Mouse (Mus musculus): ENCODE measurements around the gene Adcy2. TPM values are rescaled to one million over a fixed set of nuclear protein-coding genes. Genes with fewer than 3 reads are reported as not detected.
A peak's percentile ranks its signal among the peaks of the same experiment; 100 is the strongest.

Gene Adcy2
- total and polyA plus RNA-seq, 3 experiments, result not detected

GRCm38 (mm10) chr13:68931602-68932282 is 67.6 kb downstream of the Adcy2 start:
- H3K9me3 ChIP-seq (replicated peaks; ENCODE audit: insufficient read depth, low read length), result no peaks in the 10 kb centered on the region
- no peaks in the 10 kb centered on the region for H3K4me1 ChIP-seq (ENCODE audit: control insufficient read depth in 1 of 2, insufficient read depth in 2 of 2, low read length in 2 of 2)

DNA sequence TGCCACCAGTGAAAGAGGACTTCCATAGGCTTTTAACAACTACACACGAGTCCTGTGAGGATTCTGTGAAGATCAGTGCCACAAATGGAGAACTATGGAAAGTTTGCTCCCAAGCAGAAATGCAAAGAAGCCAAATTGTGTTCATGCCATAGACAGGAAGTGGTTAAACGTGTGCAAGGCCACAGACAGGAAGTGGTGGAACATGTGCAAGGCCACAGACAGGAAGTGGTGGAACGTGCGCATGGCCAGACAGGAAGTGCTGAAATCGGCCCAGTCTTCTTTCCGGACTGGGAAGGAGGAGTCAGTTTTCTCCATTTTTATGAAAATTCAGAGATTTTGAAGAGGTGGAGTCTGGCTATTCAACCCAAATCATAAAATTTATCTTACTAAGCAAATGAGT is 70.9 kb downstream of the Adcy2 start:
- Histone ChIP-seq H3K27me3 (ENCODE audit: control insufficient read depth in 1 of 2, insufficient read depth in 2 of 2, low read length in 2 of 2) (no peaks in the 10 kb centered on the region), H3K9ac (ENCODE audit: control insufficient read depth, low read depth, low read length, poor library complexity, severe bottlenecking) (no peak overlapping the region), H3K4me1 (ENCODE audit: control insufficient read depth in 1 of 2, insufficient read depth in 2 of 2, low read length in 2 of 2) (no peaks in the 10 kb centered on the region), H3K36me3 (ENCODE audit: control insufficient read depth in 1 of 2, insufficient read depth in 2 of 2, low read length in 2 of 2) (no peaks in the 10 kb centered on the region), H3K9me3 (replicated peaks; ENCODE audit: insufficient read depth, low read length) (no peaks in the 10 kb centered on the region), H3K79me2 (ENCODE audit: control insufficient read depth, insufficient read depth, low read length, poor library complexity) (no peaks in the 10 kb centered on the region), H3K27ac (ENCODE audit: control insufficient read depth, low read depth, low read length) (no peak overlapping the region), H3K4me3 (ENCODE audit: control insufficient read depth in 1 of 2, insufficient read depth in 1 of 2, low read depth in 2 of 2, low read length in 2 of 2) (no peak overlapping the region)
- peak; percentile 2 for DNase-seq (ENCODE audit: low read depth, low spot score)
- TF ChIP-seq SMC3 (IDR thresholded peaks at IDR 0.05; ENCODE audit: low read depth, low read length) (no peak), GABPA (IDR thresholded peaks at IDR 0.05; ENCODE audit: low read depth, low read length) (no peak), ZNF384 (IDR thresholded peaks at IDR 0.05; ENCODE audit: low read depth, low read length) (no peak), USF2 (IDR thresholded peaks at IDR 0.05; ENCODE audit: borderline replicate concordance in 1 of 2, insufficient read depth in 1 of 2, low read depth in 1 of 2, low read length in 2 of 2) (no peak), ETS1 (IDR thresholded peaks at IDR 0.05; ENCODE audit: low read depth, low read length) (no peak), TAL1 (IDR thresholded peaks at IDR 0.05; ENCODE audit: low read length) (no peak), UBTF (IDR thresholded peaks at IDR 0.05; ENCODE audit: borderline replicate concordance, insufficient read depth, low read depth, low read length) (no peak)

More at GRCm38 (mm10) chr13:68931602-68932282, 67.6 kb downstream of the Adcy2 start:
- no peaks in the 10 kb centered on the region for H3K27me3 ChIP-seq (ENCODE audit: control insufficient read depth in 1 of 2, insufficient read depth in 2 of 2, low read length in 2 of 2)
- no peak for DNase-seq (ENCODE audit: low read depth, low spot score)
- H3K4me3 ChIP-seq (ENCODE audit: control insufficient read depth in 1 of 2, insufficient read depth in 1 of 2, low read depth in 2 of 2, low read length in 2 of 2), result no peak overlapping the region
- H3K27ac ChIP-seq (ENCODE audit: control insufficient read depth, low read depth, low read length), result no peak overlapping the region
- TF ChIP-seq KAT2A (conservative IDR thresholded peaks at IDR 0.05; ENCODE audit: low read depth, low read length) (no peak), SMC3 (IDR thresholded peaks at IDR 0.05; ENCODE audit: low read depth, low read length) (no peak), NELFE (IDR thresholded peaks at IDR 0.05; ENCODE audit: low read depth, low read length) (no peak), ZNF384 (IDR thresholded peaks at IDR 0.05; ENCODE audit: low read depth, low read length) (no peak), RAD21 (IDR thresholded peaks at IDR 0.05; ENCODE audit: low read depth, low read length) (no peak), MAX (IDR thresholded peaks at IDR 0.05; ENCODE audit: low read length) (no peak), MYC (IDR thresholded peaks at IDR 0.05; ENCODE audit: low read depth, low read length) (no peak)
- no peak overlapping the region for H3K9ac ChIP-seq (ENCODE audit: control insufficient read depth, low read depth, low read length, poor library complexity, severe bottlenecking)
- H3K36me3 ChIP-seq (ENCODE audit: control insufficient read depth in 1 of 2, insufficient read depth in 2 of 2, low read length in 2 of 2), result no peaks in the 10 kb centered on the region
- H3K79me2 ChIP-seq (ENCODE audit: control insufficient read depth, insufficient read depth, low read length, poor library complexity), result no peaks in the 10 kb centered on the region

DNA sequence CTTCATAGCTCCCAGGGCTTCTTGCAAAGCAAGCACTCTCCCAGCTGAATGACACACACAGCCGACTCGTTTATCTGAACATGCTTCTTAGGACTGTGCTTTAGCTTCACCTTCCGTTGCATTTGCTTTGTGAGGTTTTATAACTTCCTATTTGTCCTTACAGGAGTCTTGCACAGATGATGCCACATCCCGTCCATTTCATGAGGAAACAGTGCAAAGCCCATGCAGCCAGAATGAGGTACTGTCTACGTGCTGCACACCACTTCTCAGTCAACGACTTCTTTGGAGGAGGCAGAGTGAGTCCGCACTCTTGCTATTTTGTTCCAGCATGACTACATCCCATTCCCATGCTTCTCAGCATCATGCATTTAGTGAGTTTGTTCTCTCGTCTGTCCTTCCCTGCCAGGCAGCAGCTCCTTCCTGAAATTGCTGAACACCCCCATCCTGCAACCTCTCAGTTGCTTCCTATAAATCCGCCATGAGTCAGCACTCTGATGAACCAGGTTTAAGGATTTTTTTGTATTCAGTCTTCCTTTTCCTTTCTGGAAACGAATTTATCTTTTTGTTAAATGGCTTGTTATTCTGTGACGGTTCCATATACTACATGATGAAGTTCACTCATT is 85.6 kb downstream of the Adcy2 start:
- TF ChIP-seq RCOR1 (IDR thresholded peaks at IDR 0.05; ENCODE audit: low read depth, low read length) (no peak), MXI1 (IDR thresholded peaks at IDR 0.05; ENCODE audit: low read depth, low read length) (no peak), BHLHE40 (IDR thresholded peaks at IDR 0.05; ENCODE audit: borderline replicate concordance, low read depth, low read length) (no peak)
- Histone ChIP-seq H3K4me1 (ENCODE audit: control insufficient read depth in 1 of 2, insufficient read depth in 2 of 2, low read length in 2 of 2) (no peaks in the 10 kb centered on the region), H3K79me2 (ENCODE audit: control insufficient read depth, insufficient read depth, low read length, poor library complexity) (no peaks in the 10 kb centered on the region), H3K9me3 (replicated peaks; ENCODE audit: insufficient read depth, low read length) (no peaks in the 10 kb centered on the region), H3K27me3 (ENCODE audit: control insufficient read depth in 1 of 2, insufficient read depth in 2 of 2, low read length in 2 of 2) (no peaks in the 10 kb centered on the region), H3K9ac (ENCODE audit: control insufficient read depth, low read depth, low read length, poor library complexity, severe bottlenecking) (no peak overlapping the region), H3K36me3 (ENCODE audit: control insufficient read depth in 1 of 2, insufficient read depth in 2 of 2, low read length in 2 of 2) (no peaks in the 10 kb centered on the region), H3K4me3 (ENCODE audit: control insufficient read depth in 1 of 2, insufficient read depth in 1 of 2, low read depth in 2 of 2, low read length in 2 of 2) (no peak overlapping the region), H3K27ac (ENCODE audit: control insufficient read depth, low read depth, low read length) (no peak overlapping the region)
- no peak for DNase-seq (ENCODE audit: low read depth, low spot score)

Data from MEL (cell line).